Mouse (Mus musculus) neural tube, embryonic 14.5 days (tissue): ENCODE results near the gene 2410137M14Rik. TPM values are rescaled to one million over a fixed set of nuclear protein-coding genes. Genes with fewer than 3 reads are reported as not detected.
"Not testable (repeated sequence)": the region's sequence is repeated elsewhere in the genome, so short reads cannot be mapped to it uniquely, and the experiment has no call there.

Source experiments
- ATAC-seq: fragments of 200-750 bp; cut with Nextera tagmentation; 2 replicates; pipeline ENCODE4 v1.8.0; 2017; ENCODE audit warnings: low read depth, mild to moderate bottlenecking, moderate TSS enrichment, moderate library complexity
- H3K27ac ChIP-seq: fragments of 300-500 bp; sonication (generic); 2 replicates; pipeline ENCODE4 v1.5.1; 2014; ENCODE audit warnings: low read depth, mild to moderate bottlenecking, control low read depth, low read length, moderate library complexity, mixed read lengths
- H3K27me3 ChIP-seq: fragments of 300-500 bp; sonication (generic); 2 replicates; pipeline ENCODE4 v1.6.1; 2014; ENCODE audit warnings: low read length; ENCODE audit not compliant: control insufficient read depth, insufficient read depth
- H3K36me3 ChIP-seq: fragments of 300-500 bp; sonication (generic); 2 replicates; pipeline ENCODE4 v1.6.1; 2014; ENCODE audit warnings: low read length, mixed read lengths; ENCODE audit not compliant: control insufficient read depth, insufficient read depth
- H3K4me1 ChIP-seq: fragments of 300-500 bp; sonication (generic); 2 replicates; pipeline ENCODE4 v1.6.1; 2014; ENCODE audit warnings: low read length; ENCODE audit not compliant: control insufficient read depth, insufficient read depth
- H3K4me2 ChIP-seq: fragments of 300-500 bp; sonication (generic); 2 replicates; pipeline ENCODE4 v1.6.1; 2014; ENCODE audit warnings: mild to moderate bottlenecking, low read depth, low read length, control low read depth
- H3K4me3 ChIP-seq: fragments of 300-500 bp; sonication (generic); 2 replicates; pipeline ENCODE4 v1.5.1; 2014; ENCODE audit warnings: low read depth, low read length, control low read depth, mixed read lengths
- H3K9ac ChIP-seq: fragments of 300-500 bp; sonication (generic); replicated peaks from 2 replicates; pipeline ENCODE4 v1.6.1; 2014; ENCODE audit warnings: low read depth, mild to moderate bottlenecking, control low read depth, low read length, mixed read lengths
- H3K9me3 ChIP-seq: fragments of 300-500 bp; sonication (generic); 2 replicates; pipeline ENCODE4 v1.6.1; 2016; ENCODE audit warnings: low read length; ENCODE audit not compliant: control insufficient read depth
- WGBS: fragments of 180-500 bp; shearing (Covaris S2); extraction: QIAGEN DNeasy Blood & Tissue Kit; methylation state at CpG from one replicate; pipeline ENCODE4 v1.1.7; 2014; 5-methylcytosine and 5-hydroxymethylcytosine counted together
- polyA plus RNA-seq: library from polyadenylated mRNA; unstranded; fragments of >200 nt; fragmentation: Nextera tagmentation; extraction: Ambion mirVana; gene quantifications from 2 replicates; pipeline ENCODE4 v1.2.1, GENCODE M21; 2014

Gene 2410137M14Rik
- polyA plus RNA-seq, 1 experiment from 2014 or later: 0.32 TPM

GRCm38 (mm10) chr17:36997033-36997735 is 16.1 kb upstream of the 2410137M14Rik start:
- Histone ChIP-seq H3K4me1 (no peaks in the 10 kb centered on the region), H3K4me2 (no peak overlapping the region), H3K27ac (no peak overlapping the region), H3K27me3 (no peaks in the 10 kb centered on the region), H3K9ac (no peak overlapping the region), H3K4me3 (no peak overlapping the region), H3K9me3 (no peaks in the 10 kb centered on the region), H3K36me3 (no peaks in the 10 kb centered on the region)
- no peak for ATAC-seq
- WGBS: 28% methylated on average over 7 of the region's 7 CpGs

GRCm38 (mm10) chr17:36995448-36995847 is 14.4 kb upstream of the 2410137M14Rik start:
- ATAC-seq: no peak
- H3K27ac ChIP-seq: no peak overlapping the region
- H3K9ac ChIP-seq: no peak overlapping the region
- H3K27me3 ChIP-seq: no peaks in the 10 kb centered on the region
- 67% methylated on average over 3 of the region's 3 CpGs for WGBS
- no peak overlapping the region for H3K4me2 ChIP-seq
- no peaks in the 10 kb centered on the region for H3K36me3 ChIP-seq
- H3K4me3 ChIP-seq: no peak overlapping the region
- H3K9me3 ChIP-seq: no peaks in the 10 kb centered on the region
- no peaks in the 10 kb centered on the region for H3K4me1 ChIP-seq

DNA sequence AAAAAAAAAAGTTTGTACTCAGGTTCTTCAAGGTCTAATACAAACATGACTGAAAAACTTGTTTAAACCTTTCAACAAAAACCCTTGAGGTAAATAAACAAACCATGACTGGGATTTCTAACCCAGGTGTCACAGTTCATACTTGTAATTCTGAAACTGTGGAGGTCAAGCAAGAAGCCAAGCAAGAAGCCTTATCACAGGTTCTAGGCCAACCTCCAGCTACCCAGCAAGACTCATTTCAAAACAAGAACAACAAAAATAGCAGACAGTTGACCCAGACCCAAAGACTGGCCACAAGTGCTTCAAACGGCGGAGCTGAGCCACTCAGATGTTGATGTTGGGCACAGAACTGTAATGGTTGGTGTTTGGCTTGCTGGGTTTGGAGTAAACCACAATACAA is 13.5 kb upstream of the 2410137M14Rik start:
- no peak overlapping the region for H3K9ac ChIP-seq
- no peak overlapping the region for H3K4me2 ChIP-seq
- no peak for ATAC-seq
- no peak overlapping the region for H3K27ac ChIP-seq
- no peaks in the 10 kb centered on the region for H3K4me1 ChIP-seq
- H3K27me3 ChIP-seq: peaks cover under 1% of the 10 kb centered on the region; the same call in 1 of the 2 replicates
- WGBS: 90% methylated on average over 2 of the region's 2 CpGs
- no peaks in the 10 kb centered on the region for H3K9me3 ChIP-seq
- H3K36me3 ChIP-seq: no peaks in the 10 kb centered on the region
- H3K4me3 ChIP-seq: no peak overlapping the region

- H3K27me3 ChIP-seq: peaks cover 4% of the 10 kb centered on the region; the same call in 1 of the 2 replicates
- no peak overlapping the region for H3K27ac ChIP-seq
- H3K9me3 ChIP-seq: no peaks in the 10 kb centered on the region
- H3K4me3 ChIP-seq: no peak overlapping the region
- no peaks in the 10 kb centered on the region for H3K36me3 ChIP-seq
- 92% methylated on average over 4 of the region's 4 CpGs for WGBS
- ATAC-seq: no peak
- H3K4me2 ChIP-seq: no peak overlapping the region
- no peaks in the 10 kb centered on the region for H3K4me1 ChIP-seq
- no peak overlapping the region for H3K9ac ChIP-seq
These were observed 12.8 kb upstream of the 2410137M14Rik start for GRCm38 (mm10) chr17:36993770-36994325.

DNA sequence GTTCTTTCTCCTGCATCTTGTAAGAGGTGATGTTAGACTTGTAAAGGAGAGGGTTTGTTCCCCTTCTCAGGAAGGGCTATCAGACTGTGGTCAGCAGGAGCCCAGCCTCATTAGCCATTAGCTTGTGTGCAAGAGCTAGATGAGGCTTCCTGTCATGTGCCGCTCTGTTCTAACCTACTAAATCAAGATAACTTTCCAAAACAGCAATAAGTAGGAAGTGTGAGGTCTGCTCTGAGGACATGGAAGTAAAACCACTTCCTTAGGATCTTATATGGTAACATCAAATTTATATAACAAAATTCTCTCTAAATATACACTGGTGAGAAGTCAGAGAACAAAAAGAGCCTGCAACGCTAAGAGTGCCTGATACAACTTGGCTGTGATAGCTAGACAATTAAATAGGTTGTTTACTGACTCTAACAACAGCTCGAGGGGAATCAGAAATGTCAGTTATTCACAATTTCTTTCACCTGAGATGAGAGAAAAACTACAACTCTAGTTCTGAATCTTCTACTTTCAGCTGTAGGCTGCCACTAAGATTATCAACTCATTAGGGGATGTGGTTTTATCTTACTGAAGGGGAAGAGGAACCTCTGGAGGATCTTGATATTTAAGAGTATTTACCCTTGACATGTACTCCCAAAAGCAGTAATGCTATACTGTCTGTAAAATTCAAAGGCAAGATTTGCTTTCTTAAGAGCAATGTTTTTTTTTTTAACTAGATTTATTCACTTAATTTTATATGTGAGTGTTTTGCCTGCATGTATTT is 11.5 kb upstream of the 2410137M14Rik start:
- no peak overlapping the region for H3K4me2 ChIP-seq
- H3K9ac ChIP-seq: no peak overlapping the region
- no peak overlapping the region for H3K4me3 ChIP-seq
- no peaks in the 10 kb centered on the region for H3K9me3 ChIP-seq
- H3K4me1 ChIP-seq: no peaks in the 10 kb centered on the region
- no peaks in the 10 kb centered on the region for H3K36me3 ChIP-seq
- no peak overlapping the region for H3K27ac ChIP-seq
- no peak for ATAC-seq
- 74% methylated on average over 3 of the region's 3 CpGs for WGBS
- H3K27me3 ChIP-seq: peaks cover 11% of the 10 kb centered on the region

- H3K9me3 ChIP-seq, H3K27ac ChIP-seq, H3K4me2 ChIP-seq, H3K9ac ChIP-seq, H3K4me1 ChIP-seq, ATAC-seq, H3K36me3 ChIP-seq, H3K4me3 ChIP-seq: not testable (repeated sequence)
- H3K27me3 ChIP-seq: peaks cover 12% of the 10 kb centered on the region
- WGBS: 94% methylated on average over 6 of the region's 6 CpGs
These were observed 9.6 kb upstream of the 2410137M14Rik start for GRCm38 (mm10) chr17:36990630-36991029.

DNA sequence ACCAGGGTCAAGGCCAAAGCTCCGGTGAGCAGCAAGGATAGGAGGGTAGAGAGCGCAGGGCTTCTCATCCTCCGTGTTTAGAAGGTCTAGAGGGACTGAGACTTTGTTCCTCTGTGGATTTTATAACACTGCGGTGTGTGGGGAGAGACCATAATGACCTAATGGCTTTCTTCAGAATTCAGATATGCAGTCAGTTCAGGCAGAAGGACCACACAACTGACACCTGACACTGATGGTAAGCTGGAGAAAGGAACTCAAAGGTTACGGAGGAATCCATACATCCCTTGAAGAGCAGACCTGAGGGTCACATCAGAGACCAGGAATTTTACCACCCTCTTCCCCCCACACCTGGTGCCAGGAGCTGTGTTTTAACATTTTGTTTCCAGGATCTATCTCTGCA is 8.4 kb upstream of the 2410137M14Rik start, which contains the start of gene H2-M5:
Gene H2-M5 (minus strand): TSS at position 101 of the 400 bp plus-strand sequence.
- Histone ChIP-seq H3K27me3 (peaks cover 12% of the 10 kb centered on the region), H3K9ac (no peak within 1 kb of the TSS), H3K4me1 (no peaks in the 10 kb centered on the region), H3K4me2 (0 out of 2 replicates have a peak within 1 kb of the TSS, but pooled peaks have one; percentile 12), H3K36me3 (no peaks in the 10 kb centered on the region), H3K4me3 (no peak within 1 kb of the TSS; the same call in 1 of the 2 replicates), H3K9me3 (no peaks in the 10 kb centered on the region), H3K27ac (no peak within 1 kb of the TSS)
- WGBS: 30% methylated on average over 5 of the region's 5 CpGs
- ATAC-seq: no peak

GRCm38 (mm10) chr17:36988475-36988874 is 7.4 kb upstream of the 2410137M14Rik start:
- no peaks in the 10 kb centered on the region for H3K9me3 ChIP-seq
- H3K4me3 ChIP-seq: no peak overlapping the region; the same call in 1 of the 2 replicates
- H3K4me1 ChIP-seq: no peaks in the 10 kb centered on the region
- 0 out of 2 replicates have a peak overlapping the region, but pooled peaks have one; percentile 12 for H3K4me2 ChIP-seq
- H3K27me3 ChIP-seq: peaks cover 12% of the 10 kb centered on the region
- no peak overlapping the region for H3K9ac ChIP-seq
- H3K27ac ChIP-seq: no peak overlapping the region
- no peaks in the 10 kb centered on the region for H3K36me3 ChIP-seq
- peak; percentile 44; the same call in 1 of the 2 replicates for ATAC-seq
- 10% methylated on average over 24 of the region's 24 CpGs for WGBS
